ENCODE assay signal across 9 mouse cellular contexts in the genomic region with DNA sequence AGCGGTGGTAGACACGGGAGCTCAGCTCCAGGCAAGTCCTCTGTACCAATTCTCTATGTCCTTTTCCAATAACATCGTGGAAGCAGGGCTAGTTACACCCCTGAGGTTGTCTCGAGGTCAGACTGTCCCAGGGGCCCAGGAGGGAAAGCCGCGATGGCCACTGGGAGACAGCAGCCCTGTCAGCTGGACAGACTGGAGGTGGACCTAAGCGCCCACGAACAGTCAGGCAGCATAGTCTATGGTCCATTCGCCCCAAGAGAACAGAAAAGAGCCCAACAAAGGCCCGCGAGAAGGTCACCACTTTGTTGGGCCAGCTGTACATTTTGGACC. TPM values are rescaled to one million over a fixed set of nuclear protein-coding genes. Genes with fewer than 3 reads are reported as not detected.
DNase-seq lines count a peak whose midpoint lies in the region; ATAC-seq and TF ChIP-seq lines count a peak whose summit lies in the region.
"Had no signal": no experiment of that assay in that cellular context is flagged by ENCODE, and none has a peak within 500 bp of the region (broad histone marks: within the 10 kb centered on the region; RNA-seq: fewer than 3 reads in every experiment).

No protein-coding gene starts in this region.

- H3K4me1 ChIP-seq in liver, embryonic 11.5 days (replicated peaks; ENCODE audit: control insufficient read depth, insufficient read depth, low read length) = peaks cover 30% of the 10 kb centered on the region
- peaks cover 18% of the 10 kb centered on the region for H3K4me1 ChIP-seq in forebrain, embryonic 10.5 days
- no peaks in the 10 kb centered on the region for H3K4me1 ChIP-seq in intestine, postnatal 0 days (replicated peaks; ENCODE audit: control insufficient read depth, insufficient read depth, low read length)
- no peaks in the 10 kb centered on the region for H3K4me1 ChIP-seq in neural tube, embryonic 14.5 days (ENCODE audit: control insufficient read depth, insufficient read depth, low read length)

- no peak for TF ChIP-seq CTCF in intestine, postnatal 0 days (IDR thresholded peaks at IDR 0.05; ENCODE audit: low read depth)

- 0 out of 2 replicates have a peak overlapping the region, but pooled peaks have one; percentile 5 for H3K4me3 ChIP-seq in liver, embryonic 11.5 days (ENCODE audit: low read depth, low read length)
- peak overlapping the region; percentile 26; the same call in 1 of the 2 replicates for H3K4me3 ChIP-seq in forebrain, embryonic 10.5 days
- no peak overlapping the region for H3K4me3 ChIP-seq in intestine, postnatal 0 days (ENCODE audit: low read depth, low read length)
- H3K4me3 ChIP-seq in neural tube, embryonic 14.5 days (ENCODE audit: low read depth, low read length) = no peak overlapping the region

- H3K27ac ChIP-seq in liver, embryonic 11.5 days (ENCODE audit: low read depth, low read length) = no peak overlapping the region
- H3K27ac ChIP-seq in forebrain, embryonic 10.5 days = 0 out of 2 replicates have a peak overlapping the region, but pooled peaks have one; percentile 35
- no peak overlapping the region for H3K27ac ChIP-seq in intestine, postnatal 0 days (ENCODE audit: low read depth, low read length)
- H3K27ac ChIP-seq in neural tube, embryonic 14.5 days (ENCODE audit: low read depth, low read length) = no peak overlapping the region

- H3K36me3 ChIP-seq in liver, embryonic 11.5 days (ENCODE audit: control insufficient read depth, insufficient read depth, low read length) = no peaks in the 10 kb centered on the region
- no peaks in the 10 kb centered on the region for H3K36me3 ChIP-seq in forebrain, embryonic 10.5 days (replicated peaks)
- no peaks in the 10 kb centered on the region for H3K36me3 ChIP-seq in intestine, postnatal 0 days (ENCODE audit: control insufficient read depth, insufficient read depth)
- H3K36me3 ChIP-seq in neural tube, embryonic 14.5 days (ENCODE audit: control insufficient read depth, insufficient read depth, low read length) = no peaks in the 10 kb centered on the region

- intact Hi-C loops in left cerebral cortex, postnatal 4 days (cut with DNase I) = loop anchor here (10.0 kb wide), 1 partner anchor 302 kb away; no protein-coding TSS in a partner anchor

- H3K9ac ChIP-seq in liver, embryonic 11.5 days (ENCODE audit: low read depth, low read length) = 0 out of 2 replicates have a peak overlapping the region, but pooled peaks have one; percentile 35
- no peak overlapping the region for H3K9ac ChIP-seq in intestine, postnatal 0 days (ENCODE audit: low read depth, low read length)
- no peak overlapping the region for H3K9ac ChIP-seq in neural tube, embryonic 14.5 days (replicated peaks; ENCODE audit: low read depth, low read length)

- peak; percentile 19 for ATAC-seq in liver, embryonic 11.5 days (replicated peaks; ENCODE audit: low FRiP score)
- ATAC-seq in intestine, postnatal 0 days = no peak
- peak; percentile 23 for ATAC-seq in neural tube, embryonic 14.5 days (ENCODE audit: low read depth)

- no peak for DNase-seq in liver, embryonic 11.5 days (ENCODE audit: low spot score)
- no peak for DNase-seq in liver
- DNase-seq in forebrain, embryonic 10.5 days (ENCODE audit: extremely low spot score, low spot score) = no peak
- no peak for DNase-seq in right cerebral cortex, adult 2 months (ENCODE audit: low spot score in 2 of 2)
- no peak for DNase-seq in lung, postnatal 36 days
- DNase-seq in left cerebral cortex, postnatal 4 days = no peak

- no peaks in the 10 kb centered on the region for H3K9me3 ChIP-seq in liver, embryonic 11.5 days (ENCODE audit: control insufficient read depth, low read length)
- H3K9me3 ChIP-seq in forebrain, embryonic 10.5 days = no peaks in the 10 kb centered on the region
- H3K9me3 ChIP-seq in intestine, postnatal 0 days (ENCODE audit: control insufficient read depth) = 0 out of 2 replicates have a peak, but pooled peaks cover 4% of the 10 kb centered on the region
- H3K9me3 ChIP-seq in neural tube, embryonic 14.5 days (ENCODE audit: control insufficient read depth, low read length) = no peaks in the 10 kb centered on the region

- WGBS in liver, embryonic 11.5 days = 39% methylated on average over 11 of the region's 11 CpGs
- 48% methylated on average over 11 of the region's 11 CpGs for WGBS in forebrain, embryonic 10.5 days
- 32% methylated on average over 11 of the region's 11 CpGs for WGBS in intestine, postnatal 0 days
- WGBS in neural tube, embryonic 14.5 days = 49% methylated on average over 11 of the region's 11 CpGs

- no peaks in the 10 kb centered on the region for H3K27me3 ChIP-seq in liver, embryonic 11.5 days (replicated peaks; ENCODE audit: control insufficient read depth, insufficient read depth, low read length)
- no peaks in the 10 kb centered on the region for H3K27me3 ChIP-seq in forebrain, embryonic 10.5 days (ENCODE audit: poor library complexity, severe bottlenecking)
- H3K27me3 ChIP-seq in intestine, postnatal 0 days (replicated peaks; ENCODE audit: control insufficient read depth, insufficient read depth, low read length) = no peaks in the 10 kb centered on the region
- H3K27me3 ChIP-seq in neural tube, embryonic 14.5 days (ENCODE audit: control insufficient read depth, insufficient read depth, low read length) = no peaks in the 10 kb centered on the region

- H3K4me2 ChIP-seq in liver, embryonic 11.5 days = peak overlapping the region; percentile 61
- H3K4me2 ChIP-seq in intestine, postnatal 0 days (replicated peaks; ENCODE audit: low read depth) = peak overlapping the region; percentile 51
- H3K4me2 ChIP-seq in neural tube, embryonic 14.5 days (ENCODE audit: low read depth, low read length) = peak overlapping the region; percentile 22; the same call in 1 of the 2 replicates

RNA-seq across cellular contexts. Expression of gene Scgb3a1, which starts 10.4 kb away (rescaled TPM):
- polyA plus RNA-seq in liver, embryonic 11.5 days (2014; fragmentation: Nextera tagmentation; extraction: Ambion mirVana) = not detected in 2 replicates
- not detected in 2 replicates for polyA plus RNA-seq in forebrain, embryonic 10.5 days (2016; fragmentation: Nextera tagmentation; extraction: Ambion mirVana)
- 3.2 and 4.4 TPM in 2 replicates for polyA plus RNA-seq in intestine, postnatal 0 days (2015; fragmentation: Nextera tagmentation; extraction: Ambion mirVana)
- not detected in 2 replicates for polyA plus RNA-seq in neural tube, embryonic 14.5 days (2014; fragmentation: Nextera tagmentation; extraction: Ambion mirVana)
- not detected for total RNA-seq in left cerebral cortex, postnatal 4 days (2021)
- total RNA-seq: gastrocnemius, postnatal 14 days had no signal

RNA-seq across cellular contexts. Expression of gene Flt4, which starts 44.0 kb away (rescaled TPM):
- 9.2 and 9.9 TPM in 2 replicates for polyA plus RNA-seq in liver, embryonic 11.5 days (2014; fragmentation: Nextera tagmentation; extraction: Ambion mirVana)
- 4.8 and 5.0 TPM in 2 replicates for polyA plus RNA-seq in forebrain, embryonic 10.5 days (2016; fragmentation: Nextera tagmentation; extraction: Ambion mirVana)
- polyA plus RNA-seq in intestine, postnatal 0 days (2015; fragmentation: Nextera tagmentation; extraction: Ambion mirVana) = 3.9 and 4.0 TPM in 2 replicates
- polyA plus RNA-seq in neural tube, embryonic 14.5 days (2014; fragmentation: Nextera tagmentation; extraction: Ambion mirVana) = 1.5 and 2.3 TPM in 2 replicates
- 1 to 10 TPM; 3.8 to 4.2 TPM for total RNA-seq in left cerebral cortex, postnatal 4 days (2021)

RNA-seq across cellular contexts. Expression of gene Cnot6, which starts 59.5 kb away (rescaled TPM):
- polyA plus RNA-seq in liver, embryonic 11.5 days (2014; fragmentation: Nextera tagmentation; extraction: Ambion mirVana) = 34.8 and 35.9 TPM in 2 replicates
- polyA plus RNA-seq in forebrain, embryonic 10.5 days (2016; fragmentation: Nextera tagmentation; extraction: Ambion mirVana) = 60.1 and 63.1 TPM in 2 replicates
- 27.2 and 31.3 TPM in 2 replicates for polyA plus RNA-seq in intestine, postnatal 0 days (2015; fragmentation: Nextera tagmentation; extraction: Ambion mirVana)
- 38.6 and 45.7 TPM in 2 replicates for polyA plus RNA-seq in neural tube, embryonic 14.5 days (2014; fragmentation: Nextera tagmentation; extraction: Ambion mirVana)
- total RNA-seq in left cerebral cortex, postnatal 4 days (2021) = 10 to 100 TPM; 86.2 to 89.2 TPM

Comparison
In these comparisons a context has a peak if more than half of its experiments do, and no peak if none do; other contexts are left out.
1. H3K4me3 ChIP-seq: peak in liver, embryonic 11.5 days (single experiment) and forebrain, embryonic 10.5 days (single experiment); none in intestine, postnatal 0 days (single experiment) and neural tube, embryonic 14.5 days (single experiment).
2. Peak in every context shown above with its lines, with median percentiles within 50 percentile points of each other: H3K4me2 ChIP-seq.